Mouse (Mus musculus) megakaryocyte, embryonic 14.5 days (primary cell): ENCODE measurements around the gene Mphosph10. TPM values are rescaled to one million over a fixed set of nuclear protein-coding genes. Genes with fewer than 3 reads are reported as not detected.
A peak's percentile ranks its signal among the peaks of the same experiment; 100 is the strongest.

Experiments
- H3K27me3 ChIP-seq: replicated peaks from 2 replicates; pipeline ENCODE3; 2012; ENCODE audit warnings: inconsistent platforms
- H3K36me3 ChIP-seq: replicated peaks from 2 replicates; pipeline ENCODE3; 2012; ENCODE audit warnings: low read length, inconsistent platforms, mixed read lengths
- H3K4me1 ChIP-seq: 2 replicates; pipeline ENCODE4 v1.6.1; 2012; ENCODE audit warnings: inconsistent platforms
- H3K4me3 ChIP-seq: replicated peaks from 2 replicates; pipeline ENCODE3; 2012; ENCODE audit warnings: moderate library complexity, mild to moderate bottlenecking, inconsistent platforms
- H3K9me3 ChIP-seq: 2 replicates; pipeline ENCODE4 v1.6.1; 2012; ENCODE audit warnings: inconsistent platforms
- FLI1 ChIP-seq: IDR thresholded peaks from 2 replicates; pipeline ENCODE4 v1.6.1; 2012; ENCODE audit warnings: low read length, inconsistent platforms, mixed read lengths
- GATA1 ChIP-seq: IDR thresholded peaks from 3 replicates; pipeline ENCODE4 v1.6.1; 2012; ENCODE audit warnings: mixed read lengths, low read length, inconsistent platforms, borderline replicate concordance
- polyA plus RNA-seq: library from polyadenylated mRNA; stranded (reverse); fragments of >175 nt; gene quantifications from 2 replicates; pipeline ENCODE4 v1.2.3, GENCODE M21; 2012; ENCODE audit warnings: low replicate concordance; ENCODE audit not compliant: insufficient read depth

Mphosph10 gene
- polyA plus RNA-seq, 1 experiment = 4.7 TPM

- Histone ChIP-seq H3K27me3 (no peaks in the 10 kb centered on the region), H3K9me3 (no peaks in the 10 kb centered on the region), H3K36me3 (peaks cover 71% of the 10 kb centered on the region), H3K4me3 (peak within 1 kb of the TSS; percentile 92), H3K4me1 (peaks cover 18% of the 10 kb centered on the region)
- no peak for TF ChIP-seq FLI1
- no peak for TF ChIP-seq GATA1
These were observed 18.1 kb downstream of the Mphosph10 start, which contains the start of gene Fan1 for GRCm38 (mm10) chr7:64373830-64374562. TSS of gene Fan1 (minus strand) at chr7:64374095.

GRCm38 (mm10) chr7:64373147-64373829 lies 18.8 kb downstream of the Mphosph10 start:
- TF ChIP-seq GATA1 = no peak
- no peak for TF ChIP-seq FLI1
- Histone ChIP-seq H3K9me3 (no peaks in the 10 kb centered on the region), H3K36me3 (peaks cover 71% of the 10 kb centered on the region), H3K27me3 (no peaks in the 10 kb centered on the region), H3K4me1 (peaks cover 18% of the 10 kb centered on the region), H3K4me3 (peak overlapping the region; percentile 92)

- peaks cover 18% of the 10 kb centered on the region for H3K4me1 ChIP-seq
- no peak overlapping the region for H3K4me3 ChIP-seq
- H3K36me3 ChIP-seq = peaks cover 71% of the 10 kb centered on the region
- no peaks in the 10 kb centered on the region for H3K27me3 ChIP-seq
- no peaks in the 10 kb centered on the region for H3K9me3 ChIP-seq
- TF ChIP-seq GATA1 (no peak), FLI1 (no peak)
These were observed 19.9 kb downstream of the Mphosph10 start for GRCm38 (mm10) chr7:64371940-64372878.

DNA sequence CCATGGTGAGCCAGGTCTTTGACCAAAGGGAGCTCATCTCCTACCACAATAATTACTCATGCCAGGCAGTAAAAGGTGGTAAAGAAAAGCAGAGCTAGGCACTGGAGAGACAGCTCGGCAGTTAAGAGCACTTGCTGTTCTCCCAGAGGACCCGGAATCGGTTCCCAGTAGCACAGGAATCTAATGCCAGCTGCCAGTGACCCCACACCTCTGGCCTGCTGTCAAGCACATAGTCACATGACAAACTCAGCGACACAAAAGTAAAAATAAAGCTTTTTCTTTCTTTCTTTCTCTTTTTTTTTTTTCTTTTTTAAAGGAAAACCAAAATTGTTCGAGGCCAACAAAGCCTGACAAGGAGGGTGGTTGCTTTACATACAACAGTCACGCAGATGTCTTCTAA lies 22.2 kb downstream of the Mphosph10 start:
- Histone ChIP-seq H3K4me1 (peaks cover 18% of the 10 kb centered on the region), H3K9me3 (no peaks in the 10 kb centered on the region), H3K36me3 (peaks cover 73% of the 10 kb centered on the region), H3K27me3 (no peaks in the 10 kb centered on the region), H3K4me3 (no peak overlapping the region)
- TF ChIP-seq FLI1 (no peak), GATA1 (no peak)

DNA sequence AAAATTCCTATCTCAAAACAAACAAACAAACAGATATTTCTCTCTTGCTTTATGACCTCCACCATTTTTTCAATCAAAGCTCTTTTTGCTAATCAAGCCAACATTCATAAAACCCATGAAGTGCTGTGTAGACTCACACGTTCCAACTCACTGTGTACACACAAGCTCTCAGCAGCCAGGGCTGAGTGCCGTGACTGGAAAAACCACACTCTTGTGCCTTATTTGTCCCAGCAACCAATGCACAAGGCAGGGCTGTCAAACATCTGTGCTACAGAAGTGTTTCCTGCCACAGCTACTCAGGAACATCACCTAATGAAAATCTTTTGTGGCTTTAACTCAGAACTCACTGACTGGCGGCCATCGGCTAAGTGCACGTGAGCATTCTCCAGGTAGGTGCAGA lies 26.2 kb downstream of the Mphosph10 start:
- Histone ChIP-seq H3K27me3 (no peaks in the 10 kb centered on the region), H3K4me1 (peaks cover 1% of the 10 kb centered on the region), H3K36me3 (peaks cover 98% of the 10 kb centered on the region), H3K4me3 (no peak overlapping the region), H3K9me3 (no peaks in the 10 kb centered on the region)
- no peak for TF ChIP-seq GATA1
- no peak for TF ChIP-seq FLI1

GRCm38 (mm10) chr7:64360586-64360945 lies 31.5 kb downstream of the Mphosph10 start:
- TF ChIP-seq GATA1 (no peak), FLI1 (no peak)
- peaks cover 92% of the 10 kb centered on the region for H3K36me3 ChIP-seq

GRCm38 (mm10) chr7:64359943-64360585 lies 32.0 kb downstream of the Mphosph10 start:
- H3K36me3 ChIP-seq = peaks cover 89% of the 10 kb centered on the region
- H3K27me3 ChIP-seq = no peaks in the 10 kb centered on the region
- TF ChIP-seq FLI1 = no peak
- no peak for TF ChIP-seq GATA1
- H3K4me3 ChIP-seq = no peak overlapping the region
- peaks cover 15% of the 10 kb centered on the region for H3K4me1 ChIP-seq
- no peaks in the 10 kb centered on the region for H3K9me3 ChIP-seq

More at GRCm38 (mm10) chr7:64360586-64360945, 31.5 kb downstream of the Mphosph10 start:
- Histone ChIP-seq H3K9me3 (no peaks in the 10 kb centered on the region), H3K27me3 (no peaks in the 10 kb centered on the region), H3K4me1 (peaks cover 15% of the 10 kb centered on the region), H3K4me3 (no peak overlapping the region)

- Histone ChIP-seq H3K4me1 (peaks cover 15% of the 10 kb centered on the region), H3K36me3 (peaks cover 88% of the 10 kb centered on the region)
- TF ChIP-seq FLI1 (no peak), GATA1 (no peak)
These were observed 33.4 kb downstream of the Mphosph10 start for GRCm38 (mm10) chr7:64358666-64359065.

GRCm38 (mm10) chr7:64357405-64357804 lies 34.7 kb downstream of the Mphosph10 start:
- H3K4me1 ChIP-seq = peaks cover 19% of the 10 kb centered on the region
- TF ChIP-seq GATA1 (no peak), FLI1 (no peak)
- H3K9me3 ChIP-seq = no peaks in the 10 kb centered on the region
- no peaks in the 10 kb centered on the region for H3K27me3 ChIP-seq
- no peak overlapping the region for H3K4me3 ChIP-seq
- H3K36me3 ChIP-seq = peaks cover 88% of the 10 kb centered on the region

More at GRCm38 (mm10) chr7:64358666-64359065, 33.4 kb downstream of the Mphosph10 start:
- Histone ChIP-seq H3K27me3 (no peaks in the 10 kb centered on the region), H3K4me3 (no peak overlapping the region), H3K9me3 (no peaks in the 10 kb centered on the region)
